Mouse (Mus musculus) intestine, embryonic 14.5 days (tissue): ENCODE results near the gene Alkbh5. TPM values are rescaled to one million over a fixed set of nuclear protein-coding genes. Genes with fewer than 3 reads are reported as not detected.
"Not testable (repeated sequence)": the region's sequence is repeated elsewhere in the genome, so short reads cannot be mapped to it uniquely, and the experiment has no call there.

Experiments used
- ATAC-seq: fragments of 200-750 bp; cut with Nextera tagmentation; replicated peaks from 2 replicates; pipeline ENCODE4 v1.8.0; 2017; ENCODE audit warnings: low read depth, moderate number of reproducible peaks, moderate TSS enrichment, moderate library complexity; ENCODE audit not compliant: low FRiP score, low TSS enrichment
- DNase-seq: peaks from one replicate; pipeline ENCODE4 v3.0.0-alpha.2; 2018; ENCODE audit warnings: low spot score
- H3K27ac ChIP-seq: fragments of 300-500 bp; sonication (generic); 2 replicates; pipeline ENCODE4 v1.5.1; 2014; ENCODE audit warnings: low read depth, mild to moderate bottlenecking, control low read depth
- H3K27me3 ChIP-seq: fragments of 300-500 bp; sonication (generic); replicated peaks from 2 replicates; pipeline ENCODE4 v1.6.1; 2014; ENCODE audit warnings: low read length, control low read depth; ENCODE audit not compliant: control insufficient read depth, insufficient read depth
- H3K36me3 ChIP-seq: fragments of 300-500 bp; sonication (generic); 2 replicates; pipeline ENCODE4 v1.6.1; 2014; ENCODE audit warnings: low read length, control low read depth; ENCODE audit not compliant: control insufficient read depth, insufficient read depth
- H3K4me1 ChIP-seq: fragments of 300-500 bp; sonication (generic); replicated peaks from 2 replicates; pipeline ENCODE4 v1.6.1; 2014; ENCODE audit warnings: low read length, control low read depth, mixed read lengths; ENCODE audit not compliant: control insufficient read depth, insufficient read depth
- H3K4me2 ChIP-seq: fragments of 300-500 bp; sonication (generic); 2 replicates; pipeline ENCODE4 v1.6.1; 2014; ENCODE audit warnings: low read length
- H3K4me3 ChIP-seq: fragments of 300-500 bp; sonication (generic); 2 replicates; pipeline ENCODE4 v1.5.1; 2014; ENCODE audit warnings: low read depth, low read length, control low read depth, mixed read lengths
- H3K9ac ChIP-seq: fragments of 300-500 bp; sonication (generic); 2 replicates; pipeline ENCODE4 v1.6.1; 2014; ENCODE audit warnings: mild to moderate bottlenecking, low read length
- H3K9me3 ChIP-seq: fragments of 300-500 bp; sonication (generic); 2 replicates; pipeline ENCODE4 v1.6.1; 2016; ENCODE audit warnings: low read length, control low read depth; ENCODE audit not compliant: control insufficient read depth
- WGBS: fragments of 180-500 bp; shearing (Covaris S2); extraction: QIAGEN DNeasy Blood & Tissue Kit; methylation state at CpG from one replicate; pipeline ENCODE4 v1.1.7; 2014; 5-methylcytosine and 5-hydroxymethylcytosine counted together
- polyA plus RNA-seq: library from polyadenylated mRNA; unstranded; fragments of >200 nt; fragmentation: Nextera tagmentation; extraction: Ambion mirVana; gene quantifications from 2 replicates; pipeline ENCODE4 v1.2.1, GENCODE M21; 2014

Gene Alkbh5
- polyA plus RNA-seq, 1 experiment from 2014 or later: 36.2 TPM

DNA sequence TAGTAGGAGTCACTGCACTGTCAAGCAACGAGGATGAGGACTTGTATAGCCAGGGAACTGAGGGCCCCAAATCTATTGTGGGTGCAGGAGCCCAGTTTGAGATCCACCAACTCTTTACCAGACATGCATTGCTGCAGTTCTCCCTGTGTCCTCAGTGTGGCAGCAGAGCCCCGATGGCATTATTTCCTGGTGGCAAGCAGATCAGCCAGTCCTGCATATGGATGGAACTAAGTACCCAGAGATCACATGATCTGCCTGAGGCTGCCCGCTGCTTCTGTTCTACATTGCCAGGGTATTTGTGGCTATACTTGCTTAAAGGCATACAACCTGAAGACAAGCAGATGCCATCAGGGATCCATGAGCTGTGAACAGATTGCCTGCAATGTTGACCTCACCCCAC is 23.2 kb downstream of the Alkbh5 start:
- Histone ChIP-seq H3K4me2 (no peak overlapping the region), H3K4me3 (no peak overlapping the region), H3K27me3 (no peaks in the 10 kb centered on the region), H3K9ac (no peak overlapping the region), H3K36me3 (peaks cover 47% of the 10 kb centered on the region), H3K4me1 (no peaks in the 10 kb centered on the region), H3K9me3 (no peaks in the 10 kb centered on the region), H3K27ac (no peak overlapping the region)
- 19% methylated on average over 3 of the region's 3 CpGs for WGBS
- DNase-seq: peak; percentile 79
- ATAC-seq: no peak

DNA sequence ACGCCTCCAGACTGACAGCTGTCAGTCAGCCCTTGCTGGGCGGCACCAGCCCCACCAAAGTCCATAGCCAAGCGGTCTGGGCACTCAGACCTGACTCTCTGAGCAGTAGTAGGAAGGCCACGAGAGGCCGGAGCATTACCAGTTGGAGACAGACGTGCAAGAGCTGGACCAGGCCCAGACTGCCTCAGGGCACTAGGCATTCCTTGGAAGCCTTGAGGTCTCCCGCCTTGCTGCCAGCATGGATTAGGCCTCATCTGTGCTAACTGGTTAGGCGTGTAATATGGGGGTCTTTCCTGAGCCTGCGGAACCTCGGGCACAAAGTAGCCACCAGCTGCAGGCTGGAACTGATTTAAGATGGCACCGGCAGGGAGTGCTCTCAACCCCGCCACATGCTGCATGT is 37.8 kb downstream of the Alkbh5 start:
- DNase-seq, H3K4me3 ChIP-seq, H3K27me3 ChIP-seq, H3K27ac ChIP-seq, H3K4me1 ChIP-seq, H3K9ac ChIP-seq, H3K9me3 ChIP-seq, H3K4me2 ChIP-seq, H3K36me3 ChIP-seq, ATAC-seq: not testable (repeated sequence)
- WGBS: 85% methylated on average over 10 of the region's 12 CpGs

Other genes with a start within 250 kb of the Alkbh5 start
- gene Tom1l2, start 183.5 kb upstream of the Alkbh5 start, polyA plus RNA-seq: 16.3 and 19.4 TPM in 2 replicates
- 1.6 and 1.8 TPM in 2 replicates for gene Drc3, start 183.1 kb upstream of the Alkbh5 start, polyA plus RNA-seq
- gene Gid4, start 119.2 kb upstream of the Alkbh5 start, polyA plus RNA-seq: 28.9 and 29.1 TPM in 2 replicates
- 59.5 and 62.2 TPM in 2 replicates for gene Atpaf2, start 117.9 kb upstream of the Alkbh5 start, polyA plus RNA-seq
- 110 and 113 TPM in 2 replicates for gene Drg2, start 81.8 kb upstream of the Alkbh5 start, polyA plus RNA-seq
- 0.07 and 0.32 TPM in 2 replicates for gene Myo15, start 67.0 kb upstream of the Alkbh5 start, polyA plus RNA-seq
- 53.7 and 53.8 TPM in 2 replicates for gene Llgl1, start 163.3 kb downstream of the Alkbh5 start, polyA plus RNA-seq
- gene Flii, start 190.9 kb downstream of the Alkbh5 start, polyA plus RNA-seq: 87.2 and 91.8 TPM in 2 replicates
- 11.4 and 11.8 TPM in 2 replicates for gene Mief2, start 192.0 kb downstream of the Alkbh5 start, polyA plus RNA-seq
- gene Top3a, start 241.0 kb downstream of the Alkbh5 start, polyA plus RNA-seq: 13.4 and 16.1 TPM in 2 replicates
- gene Smcr8, start 241.1 kb downstream of the Alkbh5 start, polyA plus RNA-seq: 8.2 and 9.2 TPM in 2 replicates